Mouse (Mus musculus) right cerebral cortex, postnatal 36 days (tissue): ENCODE results near the gene Gm21904.
"Not testable (repeated sequence)": the region's sequence is repeated elsewhere in the genome, so short reads cannot be mapped to it uniquely, and the experiment has no call there.

Experiments used
- DNase-seq, 2 experiments: peaks; one replicate each; pipeline ENCODE4 v3.0.0; 2022; ENCODE audit warnings: low spot score in 2 of 2, mixed read lengths in 1 of 2

The Gm21904 gene

GRCm38 (mm10) chrY:17846166-17846565 is at the start of gene Gm21904:
Gene Gm21904 (minus strand): TSS chrY:17846266.
- DNase-seq: not testable (repeated sequence)

GRCm38 (mm10) chrY:17874441-17874840 is 28.4 kb upstream of the Gm21904 start, which contains the start of the genes Gm20772 and Gm20831:
Gene Gm20772 (plus strand): TSS chrY:17874741.
Gene Gm20831 (plus strand): TSS chrY:17874741.
- DNase-seq: not testable (repeated sequence)
